Mouse (Mus musculus) hindbrain, postnatal 0 days (tissue): ENCODE data around the gene Olfm2. TPM values are rescaled to one million over a fixed set of nuclear protein-coding genes. Genes with fewer than 3 reads are reported as not detected.

Experiments
- ATAC-seq: fragments of 200-750 bp; cut with Nextera tagmentation; 2 replicates; pipeline ENCODE4 v1.8.0; 2017; ENCODE audit warnings: mild to moderate bottlenecking, moderate TSS enrichment, moderate library complexity
- DNase-seq: peaks from one replicate; pipeline ENCODE4 v3.0.0-alpha.2; 2015; ENCODE audit warnings: low spot score
- H3K27ac ChIP-seq: fragments of 300-500 bp; sonication (generic); 2 replicates; pipeline ENCODE4 v1.5.1; 2014; ENCODE audit warnings: mild to moderate bottlenecking
- H3K27me3 ChIP-seq: fragments of 300-500 bp; sonication (generic); 2 replicates; pipeline ENCODE4 v1.6.1; 2014; ENCODE audit warnings: low read length, mixed read lengths; ENCODE audit not compliant: insufficient read depth
- H3K36me3 ChIP-seq: fragments of 300-500 bp; sonication (generic); 2 replicates; pipeline ENCODE4 v1.6.1; 2014; ENCODE audit warnings: low read length, mixed read lengths; ENCODE audit not compliant: insufficient read depth
- H3K4me1 ChIP-seq: fragments of 300-500 bp; sonication (generic); 2 replicates; pipeline ENCODE4 v1.6.1; 2014; ENCODE audit warnings: antibody characterized with exemption, low read length, mixed read lengths; ENCODE audit not compliant: insufficient read depth
- H3K4me2 ChIP-seq: fragments of 300-500 bp; sonication (generic); 2 replicates; pipeline ENCODE4 v1.6.1; 2014; ENCODE audit warnings: low read depth, mild to moderate bottlenecking, low read length, moderate library complexity, mixed read lengths
- H3K4me3 ChIP-seq: fragments of 300-500 bp; sonication (generic); 2 replicates; pipeline ENCODE4 v1.5.1; 2014; ENCODE audit warnings: low read length
- H3K9ac ChIP-seq: fragments of 300-500 bp; sonication (generic); replicated peaks from 2 replicates; pipeline ENCODE4 v1.6.1; 2014; ENCODE audit warnings: mild to moderate bottlenecking, low read length, moderate library complexity, mixed read lengths
- H3K9me3 ChIP-seq: fragments of 300-500 bp; sonication (generic); 2 replicates; pipeline ENCODE4 v1.6.1; 2016; ENCODE audit warnings: low read length, mixed read lengths
- CTCF ChIP-seq: IDR thresholded peaks from 2 replicates; pipeline ENCODE4 v1.5.1; 2016; ENCODE audit warnings: antibody characterized with exemption, control low read depth, low read depth
- WGBS: fragments of 180-500 bp; shearing (Covaris S2); extraction: QIAGEN DNeasy Blood & Tissue Kit; methylation state at CpG from one replicate; pipeline ENCODE4 v1.1.7; 2014; 5-methylcytosine and 5-hydroxymethylcytosine counted together
- polyA plus RNA-seq: library from polyadenylated mRNA; unstranded; fragments of >200 nt; fragmentation: Nextera tagmentation; extraction: Ambion mirVana; gene quantifications from 2 replicates; pipeline ENCODE4 v1.2.1, GENCODE M21; 2015
- total RNA-seq: library from RNA; depleted of rRNA; stranded (reverse); fragments of >200 nt; gene quantifications from 2 replicates; pipeline ENCODE4 v1.2.3, GENCODE M21; 2014

The Olfm2 gene
- total and polyA plus RNA-seq, 2 experiments from 2014 or later: 213 to 346 TPM

- Histone ChIP-seq H3K36me3 (no peaks in the 10 kb centered on the region), H3K27me3 (no peaks in the 10 kb centered on the region), H3K4me2 (no peak overlapping the region), H3K4me1 (peaks cover 4% of the 10 kb centered on the region), H3K27ac (peak overlapping the region; percentile 8; the same call in 1 of the 2 replicates), H3K9me3 (no peaks in the 10 kb centered on the region), H3K4me3 (no peak overlapping the region), H3K9ac (no peak overlapping the region)
- peak; percentile 43 for DNase-seq
- peak; percentile 48 for ATAC-seq
- WGBS: 4% methylated on average over 4 of the region's 4 CpGs
- no peak for TF ChIP-seq CTCF
Measured at GRCm38 (mm10) chr9:20689913-20690312, 56.2 kb downstream of the Olfm2 start.

GRCm38 (mm10) chr9:20689403-20689802 is 56.7 kb downstream of the Olfm2 start:
- no CpG with 5 or more reads among the region's 1 CpGs for WGBS
- H3K9me3 ChIP-seq: no peaks in the 10 kb centered on the region
- no peaks in the 10 kb centered on the region for H3K27me3 ChIP-seq
- no peak overlapping the region for H3K4me2 ChIP-seq
- DNase-seq (no peak), ATAC-seq (no peak)
- no peak for TF ChIP-seq CTCF
- H3K27ac ChIP-seq: no peak overlapping the region
- H3K36me3 ChIP-seq: no peaks in the 10 kb centered on the region
- no peak overlapping the region for H3K9ac ChIP-seq
- H3K4me3 ChIP-seq: no peak overlapping the region
- H3K4me1 ChIP-seq: no peaks in the 10 kb centered on the region; the same call in 1 of the 2 replicates

GRCm38 (mm10) chr9:20685081-20685861 is 60.9 kb downstream of the Olfm2 start:
- ATAC-seq: no peak
- no peak for TF ChIP-seq CTCF
- H3K4me2 ChIP-seq: no peak overlapping the region
- H3K4me3 ChIP-seq: no peak overlapping the region
- WGBS: 54% methylated on average over 17 of the region's 17 CpGs
- H3K36me3 ChIP-seq: no peaks in the 10 kb centered on the region
- H3K27ac ChIP-seq: no peak overlapping the region
- H3K9ac ChIP-seq: no peak overlapping the region
- DNase-seq: no peak
- H3K4me1 ChIP-seq: no peaks in the 10 kb centered on the region
- H3K9me3 ChIP-seq: no peaks in the 10 kb centered on the region
- no peaks in the 10 kb centered on the region for H3K27me3 ChIP-seq

GRCm38 (mm10) chr9:20682389-20682722 is 63.8 kb downstream of the Olfm2 start:
- DNase-seq (no peak), ATAC-seq (no peak)
- Histone ChIP-seq H3K9me3 (no peaks in the 10 kb centered on the region), H3K4me1 (no peaks in the 10 kb centered on the region), H3K27ac (0 out of 2 replicates have a peak overlapping the region, but pooled peaks have one; percentile 8), H3K27me3 (no peaks in the 10 kb centered on the region), H3K4me2 (no peak overlapping the region), H3K9ac (no peak overlapping the region), H3K4me3 (no peak overlapping the region), H3K36me3 (no peaks in the 10 kb centered on the region)
- no peak for TF ChIP-seq CTCF
- 41% methylated on average over 2 of the region's 2 CpGs for WGBS

GRCm38 (mm10) chr9:20681546-20682388 is 64.4 kb downstream of the Olfm2 start:
- WGBS: 59% methylated on average over 6 of the region's 7 CpGs
- peak; percentile 38; the same call in 1 of the 2 replicates for ATAC-seq

GRCm38 (mm10) chr9:20680378-20680958 is 65.7 kb downstream of the Olfm2 start:
- TF ChIP-seq CTCF: no peak
- ATAC-seq (no peak), DNase-seq (no peak)
- Histone ChIP-seq H3K4me1 (no peaks in the 10 kb centered on the region), H3K4me3 (no peak overlapping the region), H3K36me3 (no peaks in the 10 kb centered on the region), H3K9ac (no peak overlapping the region), H3K27me3 (no peaks in the 10 kb centered on the region), H3K27ac (no peak overlapping the region), H3K9me3 (no peaks in the 10 kb centered on the region), H3K4me2 (no peak overlapping the region)
- 48% methylated on average over 9 of the region's 9 CpGs for WGBS

More at GRCm38 (mm10) chr9:20681546-20682388, 64.4 kb downstream of the Olfm2 start:
- H3K4me3 ChIP-seq: no peak overlapping the region
- no peak overlapping the region for H3K9ac ChIP-seq
- DNase-seq: no peak
- H3K4me2 ChIP-seq: no peak overlapping the region
- H3K27me3 ChIP-seq: no peaks in the 10 kb centered on the region
- 0 out of 2 replicates have a peak overlapping the region, but pooled peaks have one; percentile 8 for H3K27ac ChIP-seq
- no peak for TF ChIP-seq CTCF
- no peaks in the 10 kb centered on the region for H3K36me3 ChIP-seq
- H3K4me1 ChIP-seq: no peaks in the 10 kb centered on the region
- H3K9me3 ChIP-seq: no peaks in the 10 kb centered on the region
